Comparison of ENCODE assay signal across 22 mouse cellular contexts in genomic region chr14:19959860-19960259, GRCm38 (mm10).
"Had no signal": no experiment of that assay in that cellular context is flagged by ENCODE, and none has a peak within 500 bp of the region (broad histone marks: within the 10 kb centered on the region; RNA-seq: fewer than 3 reads in every experiment).

No protein-coding gene starts in this region.

- H3K4me2 ChIP-seq: heart, embryonic 12.5 days; hindbrain, embryonic 13.5 days; hindbrain, embryonic 15.5 days; kidney, embryonic 15.5 days; limb, embryonic 13.5 days; limb, embryonic 15.5 days had no signal

- H3K27me3 ChIP-seq: heart, embryonic 12.5 days; hindbrain, embryonic 13.5 days; hindbrain, embryonic 15.5 days; kidney, embryonic 15.5 days; limb, embryonic 13.5 days; limb, embryonic 15.5 days had no signal

- H3K36me3 ChIP-seq: heart, embryonic 12.5 days; kidney, embryonic 15.5 days had no signal

- H3K4me3 ChIP-seq: heart, embryonic 10.5 days; heart, embryonic 12.5 days; hindbrain, embryonic 13.5 days; hindbrain, embryonic 15.5 days; kidney, embryonic 15.5 days; limb, embryonic 13.5 days; limb, embryonic 15.5 days had no signal

- H3K27ac ChIP-seq: heart, embryonic 10.5 days; hindbrain, embryonic 15.5 days; hindbrain, postnatal 0 days; kidney, embryonic 15.5 days; kidney, postnatal 0 days; limb, embryonic 13.5 days; limb, embryonic 15.5 days had no signal

- DNase-seq: gastrocnemius, postnatal 14 days; gastrocnemius, postnatal 36 days; heart, adult 18-20 months; heart, postnatal 10 days; kidney, adult 11 months; kidney, adult 2 months; kidney, adult 9 months; kidney, postnatal 14 days; kidney, postnatal 36 days; layer of hippocampus, adult 9-11 months; layer of hippocampus, postnatal 36 days; left cerebral cortex, postnatal 4 days had no signal

- H3K9me3 ChIP-seq: heart, embryonic 10.5 days; heart, embryonic 12.5 days; hindbrain, embryonic 13.5 days; hindbrain, embryonic 15.5 days; kidney, embryonic 15.5 days; limb, embryonic 13.5 days; limb, embryonic 15.5 days had no signal

- ATAC-seq: hindbrain, postnatal 0 days; intestine, embryonic 16.5 days had no signal

- H3K9ac ChIP-seq: heart, embryonic 12.5 days; hindbrain, embryonic 13.5 days; hindbrain, embryonic 15.5 days; kidney, embryonic 15.5 days; limb, embryonic 13.5 days; limb, embryonic 15.5 days had no signal
